Mouse (Mus musculus) liver, embryonic 14.5 days (tissue): ENCODE data around the gene Grap2. TPM values are rescaled to one million over a fixed set of nuclear protein-coding genes. Genes with fewer than 3 reads are reported as not detected.

ENCODE experiments used
- ATAC-seq: fragments of 200-750 bp; cut with Nextera tagmentation; 2 replicates; pipeline ENCODE4 v1.8.0; 2017; ENCODE audit warnings: moderate number of reproducible peaks, mild to moderate bottlenecking, moderate library complexity; ENCODE audit not compliant: insufficient read depth
- DNase-seq, 3 experiments: peaks; one replicate each; pipeline ENCODE4 v3.0.0-alpha.2; 2012 to 2013; ENCODE audit warnings: low read depth in 3 of 3, low spot score in 3 of 3
- H3K27ac ChIP-seq: fragments of 300-500 bp; sonication (generic); 2 replicates; pipeline ENCODE4 v1.5.1; 2014; ENCODE audit warnings: moderate library complexity, mild to moderate bottlenecking, control low read depth, inconsistent platforms
- H3K27me3 ChIP-seq: fragments of 300-500 bp; sonication (generic); 2 replicates; pipeline ENCODE4 v1.6.1; 2014; ENCODE audit warnings: mild to moderate bottlenecking, low read length, moderate library complexity; ENCODE audit not compliant: control insufficient read depth, insufficient read depth
- H3K36me3 ChIP-seq: fragments of 300-500 bp; sonication (generic); replicated peaks from 2 replicates; pipeline ENCODE4 v1.6.1; 2014; ENCODE audit warnings: low read depth; ENCODE audit not compliant: control insufficient read depth, insufficient read depth
- H3K4me1 ChIP-seq, 2 experiments: fragments of 200-500 bp in 1 of 2; fragments of 300-500 bp in 1 of 2; sonication (generic) in 1 of 2; replicated peaks; 2 replicates each; pipeline ENCODE4 v1.6.1; 2012 to 2014; ENCODE audit warnings: antibody characterized with exemption in 1 of 2, inconsistent platforms in 1 of 2, low read length in 1 of 2; ENCODE audit not compliant: control insufficient read depth in 2 of 2, insufficient read depth in 2 of 2
- H3K4me2 ChIP-seq: fragments of 300-500 bp; sonication (generic); 2 replicates; pipeline ENCODE4 v1.6.1; 2014; ENCODE audit warnings: low read depth, mild to moderate bottlenecking, control low read depth, moderate library complexity
- H3K4me3 ChIP-seq, 2 experiments: fragments of 200-500 bp in 1 of 2; fragments of 300-500 bp in 1 of 2; sonication (generic) in 1 of 2; 2 replicates each; pipeline ENCODE4 v1.5.1; 2012 to 2014; ENCODE audit warnings: low read depth in 2 of 2, low read length in 2 of 2, mild to moderate bottlenecking in 2 of 2, control low read depth in 1 of 2, inconsistent platforms in 1 of 2, moderate library complexity in 1 of 2; ENCODE audit not compliant: insufficient read depth in 1 of 2
- H3K9ac ChIP-seq: fragments of 300-500 bp; sonication (generic); replicated peaks from 2 replicates; pipeline ENCODE4 v1.6.1; 2014; ENCODE audit warnings: mild to moderate bottlenecking, control low read depth, moderate library complexity
- H3K9me3 ChIP-seq: fragments of 300-500 bp; sonication (generic); 2 replicates; pipeline ENCODE4 v1.6.1; 2016; ENCODE audit warnings: low read length, mixed read lengths; ENCODE audit not compliant: control insufficient read depth
- CTCF ChIP-seq: IDR thresholded peaks from 2 replicates; pipeline ENCODE4 v1.5.1; 2016; ENCODE audit warnings: antibody characterized with exemption, low read depth, control low read depth
- EP300 ChIP-seq: IDR thresholded peaks from 2 replicates; pipeline ENCODE4 v1.6.1; 2016; ENCODE audit warnings: antibody characterized with exemption, low read depth
- WGBS: fragments of 180-500 bp; shearing (Covaris S2); extraction: QIAGEN DNeasy Blood & Tissue Kit; methylation state at CpG from one replicate; pipeline ENCODE4 v1.1.7; 2014; ENCODE audit not compliant: insufficient replicate concordance; 5-methylcytosine and 5-hydroxymethylcytosine counted together
- polyA plus RNA-seq, 2 experiments: library from polyadenylated mRNA; depleted of rRNA in 1 of 2; stranded (reverse) in 1 of 2; unstranded in 1 of 2; fragments of >200 nt; fragmentation: Nextera tagmentation in 1 of 2; extraction: Ambion mirVana in 1 of 2; gene quantifications; 2 replicates each; pipeline versions ENCODE4 v1.2.1 to v1.2.3; 2012 to 2014

Gene Grap2
- polyA plus RNA-seq, 2 experiments = 8.7 to 21.8 TPM

- Histone ChIP-seq H3K9ac (no peak within 1 kb of the TSS), H3K36me3 (no peaks in the 10 kb centered on the region), H3K27me3 (peaks cover 26% of the 10 kb centered on the region), H3K27ac (no peak within 1 kb of the TSS), H3K4me2 (peak within 1 kb of the TSS; percentile 55), H3K9me3 (no peaks in the 10 kb centered on the region), H3K4me3 (peak within 1 kb of the TSS in 1 of 2 experiments; percentile 32; a peak in 2 of 4 replicates), H3K4me1 (peaks cover 0 to 7% of the 10 kb centered on the region in 2 experiments; a peak in 3 of 4 replicates)
- WGBS = 9% methylated on average over 85 of the region's 85 CpGs
- DNase-seq (no peak), ATAC-seq (peak; percentile 33; the same call in 1 of the 2 replicates)
- no peak for TF ChIP-seq CTCF
- TF ChIP-seq EP300 = no peak
These were observed 99.2 kb downstream of the Grap2 start, which contains the start of gene Fam83f for GRCm38 (mm10) chr15:80671295-80672252. TSS of gene Fam83f (plus strand) at chr15:80671847.

GRCm38 (mm10) chr15:80672810-80673209 is 100.4 kb downstream of the Grap2 start:
- Histone ChIP-seq H3K9ac (no peak overlapping the region), H3K36me3 (no peaks in the 10 kb centered on the region), H3K4me3 (no peak overlapping the region), H3K27me3 (peaks cover 26% of the 10 kb centered on the region), H3K4me1 (peaks cover 0 to 7% of the 10 kb centered on the region in 2 experiments; a peak in 3 of 4 replicates), H3K27ac (no peak overlapping the region), H3K9me3 (no peaks in the 10 kb centered on the region), H3K4me2 (no peak overlapping the region)
- TF ChIP-seq CTCF (no peak), EP300 (no peak)
- no peak for DNase-seq
- 49% methylated on average over 2 of the region's 2 CpGs for WGBS
- ATAC-seq = no peak

GRCm38 (mm10) chr15:80673337-80674095 is 101.1 kb downstream of the Grap2 start:
- no peak overlapping the region for H3K27ac ChIP-seq
- H3K4me3 ChIP-seq = no peak overlapping the region
- no peak for TF ChIP-seq EP300
- TF ChIP-seq CTCF = no peak
- DNase-seq = no peak
- WGBS = 48% methylated on average over 4 of the region's 4 CpGs
- H3K4me2 ChIP-seq = no peak overlapping the region
- ATAC-seq = no peak
- no peak overlapping the region for H3K9ac ChIP-seq
- peaks cover 0 to 7% of the 10 kb centered on the region in 2 experiments; a peak in 3 of 4 replicates for H3K4me1 ChIP-seq
- H3K9me3 ChIP-seq = no peaks in the 10 kb centered on the region
- no peaks in the 10 kb centered on the region for H3K36me3 ChIP-seq
- H3K27me3 ChIP-seq = peaks cover 26% of the 10 kb centered on the region

GRCm38 (mm10) chr15:80674700-80675099 is 102.3 kb downstream of the Grap2 start:
- ATAC-seq = no peak

More at GRCm38 (mm10) chr15:80674700-80675099, 102.3 kb downstream of the Grap2 start:
- H3K36me3 ChIP-seq = no peaks in the 10 kb centered on the region
- H3K4me1 ChIP-seq = peaks cover 0 to 7% of the 10 kb centered on the region in 2 experiments; a peak in 3 of 4 replicates
- WGBS = 55% methylated on average over 6 of the region's 6 CpGs
- no peak overlapping the region for H3K9ac ChIP-seq
- peaks cover 26% of the 10 kb centered on the region for H3K27me3 ChIP-seq
- no peaks in the 10 kb centered on the region for H3K9me3 ChIP-seq
- H3K27ac ChIP-seq = no peak overlapping the region
- TF ChIP-seq CTCF (no peak), EP300 (no peak)
- no peak overlapping the region for H3K4me2 ChIP-seq
- no peak overlapping the region for H3K4me3 ChIP-seq
- no peak for DNase-seq
